Mouse (Mus musculus): ENCODE results near the gene Adat1.
"Not testable (repeated sequence)": the region's sequence is repeated elsewhere in the genome, so short reads cannot be mapped to it uniquely, and the experiment has no call there.

Gene Adat1

GRCm38 (mm10) chr8:111938076-111938985 lies 53.8 kb downstream of the Adat1 start:
- DNase-seq (ENCODE audit: low spot score) = not testable (repeated sequence)

DNA sequence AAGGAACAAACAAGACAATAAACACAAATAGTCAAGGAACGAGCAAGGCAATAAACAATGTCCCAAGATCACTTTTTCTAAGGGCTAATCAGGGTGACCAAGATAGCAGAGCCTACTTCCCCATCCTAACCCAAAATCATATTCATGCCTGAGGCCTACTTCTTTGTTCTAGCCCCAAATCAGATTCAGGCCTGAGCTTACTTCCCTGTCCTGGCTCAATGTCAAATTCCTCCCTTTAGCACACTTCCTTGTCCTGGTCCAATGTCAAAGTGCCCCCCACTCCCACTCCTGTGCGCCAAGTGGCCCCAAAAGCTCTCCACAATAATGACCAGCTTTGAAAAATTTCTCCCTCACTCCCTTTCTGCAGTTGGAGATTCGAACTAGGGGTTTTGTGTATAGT lies 54.9 kb downstream of the Adat1 start:
- DNase-seq (ENCODE audit: low spot score) = no peak

DNA sequence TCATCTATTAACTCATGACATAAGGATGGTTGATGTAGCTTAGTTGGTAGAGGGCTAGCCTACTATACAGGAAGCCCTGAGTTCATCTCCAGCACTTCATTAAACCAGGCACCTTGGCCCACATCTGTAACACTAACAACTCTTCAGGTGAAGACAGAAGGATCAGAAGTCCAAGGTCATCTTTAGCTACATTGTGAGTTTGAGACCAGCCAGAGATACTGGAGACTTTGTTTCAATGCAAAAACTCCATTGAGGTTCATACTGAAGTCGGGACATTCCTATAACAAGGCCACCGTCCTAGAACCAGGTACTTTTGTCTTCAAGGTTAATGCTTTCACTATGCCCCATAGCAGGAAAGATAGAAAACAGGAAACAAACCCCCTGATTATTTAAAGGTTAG lies 57.9 kb downstream of the Adat1 start:
- no peak for DNase-seq (ENCODE audit: low spot score)

GRCm38 (mm10) chr8:111933348-111934076 lies 58.6 kb downstream of the Adat1 start, which contains the start of gene Tmem231:
Gene Tmem231 (minus strand): TSS chr8:111933881.
- peak; percentile 90 for DNase-seq (ENCODE audit: low spot score)

DNA sequence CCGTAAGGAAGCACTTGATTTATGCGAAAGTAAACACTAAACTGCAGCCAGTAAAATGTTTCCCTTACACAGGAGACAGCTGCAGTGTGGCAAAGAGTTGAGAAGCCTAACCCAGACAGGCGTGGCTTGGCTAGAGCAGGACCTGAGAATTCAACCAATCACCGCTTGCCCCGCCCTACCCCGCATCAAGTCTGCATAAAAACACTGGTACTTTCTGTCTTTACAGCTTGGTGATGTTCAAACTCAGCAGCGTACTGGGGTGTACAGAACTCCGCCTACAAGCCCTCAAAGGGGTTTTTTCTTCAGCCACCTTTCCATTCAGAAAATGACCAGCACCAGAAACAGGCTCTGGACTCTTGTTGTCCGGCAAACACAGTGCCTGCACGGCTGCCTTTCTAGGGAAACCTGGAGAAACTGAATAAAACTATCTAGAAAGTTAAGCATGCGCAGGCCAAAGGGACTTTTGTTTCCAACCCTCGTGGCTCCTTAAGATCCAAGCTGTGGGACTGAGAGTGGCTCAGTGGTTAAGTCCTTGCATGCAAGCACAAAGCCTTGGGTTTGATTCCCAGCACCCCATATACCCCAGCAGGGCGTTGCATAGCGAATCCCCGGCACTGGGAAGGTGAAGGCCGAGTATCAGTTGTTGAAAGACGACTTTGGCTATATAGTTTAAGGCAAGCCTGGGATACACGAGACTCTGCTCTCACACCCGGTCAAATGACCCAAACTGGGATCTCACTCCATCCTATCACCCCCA lies 59.3 kb downstream of the Adat1 start:
- peak; percentile 71 for DNase-seq (ENCODE audit: low spot score)

- no peak for DNase-seq (ENCODE audit: low spot score)
These were observed 60.4 kb downstream of the Adat1 start for GRCm38 (mm10) chr8:111931721-111932120.

- DNase-seq (ENCODE audit: low spot score) = no peak
These were observed 62.3 kb downstream of the Adat1 start for GRCm38 (mm10) chr8:111929648-111930344.

GRCm38 (mm10) chr8:111924976-111925375 lies 67.1 kb downstream of the Adat1 start:
- DNase-seq (ENCODE audit: low spot score) = no peak

GRCm38 (mm10) chr8:111923383-111923804 lies 68.7 kb downstream of the Adat1 start:
- peak; percentile 42 for DNase-seq (ENCODE audit: low spot score)

DNA sequence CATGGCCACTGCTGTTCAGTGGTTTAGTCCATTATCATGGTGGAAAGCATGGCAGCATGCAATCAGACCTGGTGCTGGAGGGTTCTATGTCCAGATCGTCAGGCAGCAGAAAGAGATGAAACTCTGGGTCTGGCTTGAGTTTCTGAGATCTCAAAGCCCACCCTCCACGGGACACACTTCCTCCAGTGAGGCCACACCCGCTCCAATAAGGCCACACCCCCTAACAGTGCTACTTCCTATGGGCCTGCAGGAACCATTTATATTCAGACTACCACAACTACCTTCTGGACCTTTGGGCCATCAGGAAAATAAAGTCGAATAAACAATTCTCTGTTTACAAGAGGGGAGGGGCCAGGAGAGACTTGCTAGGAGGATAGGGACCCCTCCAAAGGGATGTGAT lies 71.1 kb downstream of the Adat1 start:
- DNase-seq (ENCODE audit: low spot score) = no peak

GRCm38 (mm10) chr8:111919663-111920062 lies 72.4 kb downstream of the Adat1 start:
- no peak for DNase-seq (ENCODE audit: low spot score)
